Mouse (Mus musculus) gonadal fat pad, adult 2 months (tissue): Measurements from ENCODE around the gene Cds1. TPM values are rescaled to one million over a fixed set of nuclear protein-coding genes. Genes with fewer than 3 reads are reported as not detected.

Experiments used
- DNase-seq: peaks from one replicate; pipeline ENCODE4 v3.0.0-alpha.2; 2012; ENCODE audit warnings: low read depth
- polyA plus RNA-seq: library from polyadenylated mRNA; depleted of rRNA; stranded (reverse); fragments of >200 nt; gene quantifications from 2 replicates; pipeline ENCODE4 v1.2.3, GENCODE M21; 2012; rRNA removed

Gene Cds1
- polyA plus RNA-seq = 95.7 and 103 TPM in 2 replicates

GRCm38 (mm10) chr5:101764554-101765347, at the start of gene Cds1:
Gene Cds1 (plus strand): TSS chr5:101765130.
- no peak for DNase-seq

GRCm38 (mm10) chr5:101724216-101724615, 40.7 kb upstream of the Cds1 start:
- DNase-seq = no peak

- DNase-seq = no peak
Observed at GRCm38 (mm10) chr5:101724756-101725155, 40.2 kb upstream of the Cds1 start.

GRCm38 (mm10) chr5:101725703-101726102, 39.2 kb upstream of the Cds1 start:
- peak; percentile 81 for DNase-seq

- no peak for DNase-seq
Observed at GRCm38 (mm10) chr5:101726371-101726770, 38.6 kb upstream of the Cds1 start.

- DNase-seq = no peak
Observed at GRCm38 (mm10) chr5:101728304-101728905, 36.5 kb upstream of the Cds1 start.

GRCm38 (mm10) chr5:101737341-101737740, 27.6 kb upstream of the Cds1 start:
- DNase-seq = no peak

- DNase-seq = no peak
Observed at GRCm38 (mm10) chr5:101740471-101741223, 24.3 kb upstream of the Cds1 start.

- DNase-seq = no peak
Observed at GRCm38 (mm10) chr5:101741224-101741591, 23.7 kb upstream of the Cds1 start.

GRCm38 (mm10) chr5:101742014-101742413, 22.9 kb upstream of the Cds1 start:
- DNase-seq = peak; percentile 93

- peak; percentile 95 for DNase-seq
Observed at GRCm38 (mm10) chr5:101742425-101742824, 22.5 kb upstream of the Cds1 start.

- peak; percentile 95 for DNase-seq
Observed at GRCm38 (mm10) chr5:101744886-101745285, 20.0 kb upstream of the Cds1 start.

GRCm38 (mm10) chr5:101753680-101754079, 11.2 kb upstream of the Cds1 start:
- DNase-seq = no peak

- no peak for DNase-seq
Observed at GRCm38 (mm10) chr5:101757669-101758068, 7.3 kb upstream of the Cds1 start.

GRCm38 (mm10) chr5:101761685-101762084, 3.2 kb upstream of the Cds1 start:
- DNase-seq = no peak

GRCm38 (mm10) chr5:101763571-101763970, 1.4 kb upstream of the Cds1 start:
- no peak for DNase-seq

GRCm38 (mm10) chr5:101765390-101765901, 516 bp downstream of the Cds1 start:
- no peak for DNase-seq

- DNase-seq = no peak
Observed at GRCm38 (mm10) chr5:101766248-101766647, 1.3 kb downstream of the Cds1 start.

GRCm38 (mm10) chr5:101767086-101767485, 2.2 kb downstream of the Cds1 start:
- DNase-seq = no peak

- DNase-seq = no peak
Observed at GRCm38 (mm10) chr5:101767486-101767885, 2.6 kb downstream of the Cds1 start.

- no peak for DNase-seq
Observed at GRCm38 (mm10) chr5:101768558-101768957, 3.6 kb downstream of the Cds1 start.

GRCm38 (mm10) chr5:101772621-101773020, 7.7 kb downstream of the Cds1 start:
- DNase-seq = no peak
